Mouse (Mus musculus): ENCODE data around the gene Olfr828.

Gene Olfr828

GRCm38 (mm10) chr9:18819426-18819825 lies at the start of gene Olfr828:
Olfr828 (minus strand) TSS chr9:18819526.
- no peak for DNase-seq (ENCODE audit: low read depth, low spot score)

DNA sequence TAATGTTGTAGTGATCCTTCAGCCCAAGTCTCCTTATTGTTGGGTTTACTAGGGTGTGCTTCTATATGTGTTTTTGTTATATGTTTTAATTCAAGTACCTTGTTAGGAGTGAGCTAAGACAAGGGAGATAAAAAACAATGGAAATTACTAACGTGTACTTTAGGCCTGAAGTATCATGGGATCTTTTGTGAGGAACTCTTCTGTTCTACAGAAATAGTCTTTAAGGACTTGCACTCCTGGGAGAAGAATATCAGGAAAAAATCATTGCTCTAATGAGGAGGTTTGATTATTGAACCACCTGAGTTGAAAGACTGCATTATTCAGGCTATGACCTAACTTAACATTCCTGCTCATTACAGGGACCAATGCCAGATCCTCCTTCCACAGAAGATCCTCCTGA lies 35.3 kb upstream of the Olfr828 start, which contains the start of gene Olfr829:
Gene Olfr829 (plus strand): TSS at position 301 of the 400 bp plus-strand sequence.
- DNase-seq (ENCODE audit: low read depth, low spot score): no peak

- DNase-seq (ENCODE audit: low read depth, low spot score): no peak
Measured at GRCm38 (mm10) chr9:18785316-18785715, 34.0 kb downstream of the Olfr828 start.

- DNase-seq (ENCODE audit: low read depth, low spot score): no peak
Measured at GRCm38 (mm10) chr9:18779476-18779875, 39.9 kb downstream of the Olfr828 start.

DNA sequence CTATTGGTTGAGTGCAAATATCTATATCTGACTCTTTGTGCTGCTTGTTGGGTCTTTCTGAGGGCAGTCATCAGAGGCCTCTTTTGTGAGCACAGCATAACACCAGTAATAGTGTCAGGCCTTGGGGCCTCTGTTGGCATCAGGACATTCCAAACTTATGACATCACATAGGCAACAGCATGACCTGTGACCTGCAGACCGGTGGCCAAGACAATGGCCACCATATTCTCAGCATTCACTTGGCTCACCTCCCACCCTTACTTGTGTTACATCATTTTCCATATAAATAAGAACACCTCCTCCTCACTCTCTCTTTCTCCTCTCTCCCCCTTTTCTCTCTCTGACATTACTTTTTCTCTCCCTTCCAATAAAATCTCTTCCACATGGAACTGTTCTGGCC lies 40.3 kb downstream of the Olfr828 start:
- DNase-seq (ENCODE audit: low read depth, low spot score): no peak

Data from mesoderm, embryonic 11.5 days (tissue).